Mouse (Mus musculus) spleen, postnatal 36 days (tissue): ENCODE measurements at regions not wholly inside any gene's neighbourhood (a gene's known extent, or its start where the extent isn't known, plus 50 kb on each side); places are given as distances from the start of the nearest gene placed in this dataset.

Experiments
- DNase-seq, 2 experiments: peaks; one replicate each; pipeline ENCODE4 v3.0.0; 2022; ENCODE audit warnings: low spot score in 2 of 2, mixed read lengths in 1 of 2

- no peak for DNase-seq
Measured at GRCm38 (mm10) chr11:63394201-63394600, 265.4 kb downstream of the Pmp22 start.

- DNase-seq: no peak
Measured at GRCm38 (mm10) chr11:63396386-63396785, 267.6 kb downstream of the Pmp22 start.

- DNase-seq: no peak
Measured at GRCm38 (mm10) chr11:63402741-63403140, 274.0 kb downstream of the Pmp22 start.

GRCm38 (mm10) chr11:63404719-63405118, 275.9 kb downstream of the Pmp22 start:
- peak in 1 of 2 experiments; percentile 4 for DNase-seq

- no peak for DNase-seq
Measured at GRCm38 (mm10) chr11:63409431-63409830, 280.6 kb downstream of the Pmp22 start.

GRCm38 (mm10) chr11:63410921-63411320, 282.1 kb downstream of the Pmp22 start:
- DNase-seq: no peak

GRCm38 (mm10) chr11:63412364-63412991, 283.7 kb downstream of the Pmp22 start:
- DNase-seq: no peak

- DNase-seq: no peak
Measured at GRCm38 (mm10) chr11:63413106-63413505, 284.3 kb downstream of the Pmp22 start.

GRCm38 (mm10) chr11:63413621-63414020, 284.8 kb downstream of the Pmp22 start:
- no peak for DNase-seq

- DNase-seq: no peak
Measured at GRCm38 (mm10) chr11:63418042-63418776, 289.4 kb downstream of the Pmp22 start.

- DNase-seq: no peak
Measured at GRCm38 (mm10) chr11:63420341-63420740, 291.6 kb downstream of the Pmp22 start.

- DNase-seq: no peak
Measured at GRCm38 (mm10) chr11:63422069-63422468, 293.3 kb downstream of the Pmp22 start.

- DNase-seq: no peak
Measured at GRCm38 (mm10) chr11:63424319-63424718, 295.5 kb downstream of the Pmp22 start.

GRCm38 (mm10) chr11:63425741-63426140, 297.0 kb downstream of the Pmp22 start:
- DNase-seq: no peak

GRCm38 (mm10) chr11:63453786-63454185, 325.0 kb downstream of the Pmp22 start:
- DNase-seq: no peak

GRCm38 (mm10) chr11:63454910-63455531, 326.2 kb downstream of the Pmp22 start:
- no peak for DNase-seq

- DNase-seq: no peak
Measured at GRCm38 (mm10) chr11:63456356-63456755, 327.6 kb downstream of the Pmp22 start.

- DNase-seq: no peak
Measured at GRCm38 (mm10) chr11:63457250-63457649, 328.5 kb downstream of the Pmp22 start.

GRCm38 (mm10) chr11:63460146-63460545, 331.4 kb downstream of the Pmp22 start:
- no peak for DNase-seq

GRCm38 (mm10) chr11:63463797-63464331, 335.1 kb downstream of the Pmp22 start:
- DNase-seq: no peak

- DNase-seq: no peak
Measured at GRCm38 (mm10) chr11:63465941-63466340, 337.2 kb downstream of the Pmp22 start.

- DNase-seq: no peak
Measured at GRCm38 (mm10) chr11:63466541-63466940, 337.8 kb downstream of the Pmp22 start.

GRCm38 (mm10) chr11:63474831-63475230, 346.0 kb downstream of the Pmp22 start:
- no peak for DNase-seq
